Mouse (Mus musculus) brain, embryonic 18.5 days (tissue): ENCODE results near the gene Sult2a1.
"Not testable (repeated sequence)": the region's sequence is repeated elsewhere in the genome, so short reads cannot be mapped to it uniquely, and the experiment has no call there.

Source experiments
- DNase-seq: peaks from one replicate; pipeline ENCODE4 v3.0.0-alpha.2; 2012; ENCODE audit warnings: low read depth, low spot score

Gene Sult2a1

DNA sequence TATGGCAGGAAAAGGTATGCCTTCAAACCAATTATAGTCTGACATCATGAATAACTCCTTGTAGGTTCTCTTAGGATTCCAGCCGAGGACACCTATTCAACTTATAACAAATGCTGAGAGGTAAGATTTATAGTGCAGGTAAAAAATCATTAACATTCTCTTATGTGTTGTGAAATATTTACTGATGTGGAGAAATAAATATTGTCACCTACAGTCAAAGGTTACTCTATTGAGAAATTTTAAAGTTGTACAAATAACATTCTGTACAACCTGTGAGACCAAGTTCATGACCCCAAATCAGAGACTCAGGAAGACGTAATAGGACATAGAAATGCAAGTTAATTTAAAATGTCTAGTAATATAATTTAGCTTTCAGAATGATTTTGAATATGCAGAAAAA is at the start of gene Sult2a1:
TSS of gene Sult2a1 (minus strand) at position 101 of the 400 bp plus-strand sequence.
- not testable (repeated sequence) for DNase-seq

DNA sequence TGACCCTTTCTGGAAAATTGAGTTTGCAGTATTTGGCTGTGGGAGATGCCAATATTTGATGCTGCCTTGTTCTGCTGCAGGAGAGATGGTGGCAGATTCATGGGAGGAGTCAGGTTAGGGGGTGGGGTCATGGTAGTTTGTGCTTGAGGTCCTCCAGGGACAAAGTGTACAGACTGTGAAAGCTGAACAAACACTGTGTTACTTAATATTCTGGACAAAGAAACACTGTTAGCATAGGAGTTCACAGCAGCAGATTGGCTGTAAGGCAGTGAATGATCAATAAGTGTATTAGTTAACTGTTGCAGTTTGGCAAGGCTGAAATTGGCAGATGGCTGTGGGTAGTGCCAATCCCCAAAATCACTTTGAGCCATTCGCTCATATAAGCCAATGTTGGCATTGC is 23.3 kb downstream of the Sult2a1 start:
- no peak for DNase-seq
